Mouse (Mus musculus): ENCODE measurements around the gene Rnf8. TPM values are rescaled to one million over a fixed set of nuclear protein-coding genes. Genes with fewer than 3 reads are reported as not detected.

The Rnf8 gene
- total RNA-seq, 1 experiment from 2014 or later = 51.9 TPM

Other genes starting within 250 kb of the Rnf8 start
- gene Pim1, start 124.0 kb upstream of the Rnf8 start, total RNA-seq (2017) = 632 and 640 TPM in 2 replicates
- not detected in 2 replicates for gene Gm17657, start 65.2 kb upstream of the Rnf8 start, total RNA-seq (2017)
- 9.8 and 9.9 TPM in 2 replicates for gene Tbc1d22b, start 65.0 kb upstream of the Rnf8 start, total RNA-seq (2017)
- gene Tmem217, start 62.4 kb upstream of the Rnf8 start, total RNA-seq (2017) = not detected in 2 replicates
- gene Gm28043, start 86 bp downstream of the Rnf8 start, total RNA-seq (2017) = 29.8 and 31.2 TPM in 2 replicates
- 499 and 528 TPM in 2 replicates for gene Cmtr1, start 45.8 kb downstream of the Rnf8 start, total RNA-seq (2017)
- gene Ccdc167, start 102.3 kb downstream of the Rnf8 start, total RNA-seq (2017) = 9.7 and 16.4 TPM in 2 replicates

All from neutrophil, adult 5-6 weeks (primary cell).